Mouse (Mus musculus) cortical plate, adult 2 months (tissue): ENCODE measurements at regions not wholly inside any gene's neighbourhood (a gene's known extent, or its start where the extent isn't known, plus 50 kb on each side); places are given as distances from the start of the nearest gene placed in this dataset.

Experiments
- CTCF ChIP-seq: fragments of 200-500 bp; IDR thresholded peaks from 2 replicates; pipeline ENCODE4 v1.5.1; 2011; ENCODE audit warnings: mild to moderate bottlenecking, control low read depth, low read length; ENCODE audit not compliant: insufficient read depth; ENCODE audit errors: extremely low read depth
- POLR2A ChIP-seq: fragments of 200-500 bp; IDR thresholded peaks from 2 replicates; pipeline ENCODE4 v1.6.1; 2011; ENCODE audit warnings: mild to moderate bottlenecking, low read length, control low read depth; ENCODE audit not compliant: insufficient read depth; ENCODE audit errors: extremely low read depth

DNA sequence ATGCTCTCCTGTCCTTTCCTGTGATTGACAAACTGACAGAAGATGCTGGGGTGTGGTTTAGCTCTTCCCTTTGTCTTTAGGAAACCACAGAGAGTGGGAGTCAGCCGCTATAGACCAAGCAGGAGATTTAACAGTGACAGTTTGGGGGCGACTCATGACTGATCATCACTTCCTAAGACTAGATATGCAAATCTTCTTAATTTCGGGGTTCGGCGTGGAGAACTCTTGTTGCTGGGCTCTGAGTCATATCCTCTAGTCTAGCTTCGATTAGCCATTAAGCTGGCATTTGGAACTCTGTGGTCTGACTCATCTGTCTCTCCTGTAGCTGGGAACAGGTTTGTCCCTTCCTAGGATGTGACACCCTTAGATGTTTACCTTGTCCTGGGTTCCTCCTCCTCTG, 84.6 kb upstream of the Cadm1 start:
- TF ChIP-seq CTCF, result no peak
- no peak for TF ChIP-seq POLR2A
